Mouse (Mus musculus) spleen, postnatal 14 days (tissue): ENCODE measurements at regions not wholly inside any gene's neighbourhood (a gene's known extent, or its start where the extent isn't known, plus 50 kb on each side); places are given as distances from the start of the nearest gene placed in this dataset.
A peak's percentile ranks its signal among the peaks of the same experiment; 100 is the strongest.

Source experiments
- DNase-seq, 2 experiments: peaks; one replicate each; pipeline ENCODE4 v3.0.0; 2021 to 2022; ENCODE audit warnings: low spot score in 2 of 2

- DNase-seq: no peak
Measured at GRCm38 (mm10) chr2:138123331-138123730, 133.0 kb upstream of the Btbd3 start.

DNA sequence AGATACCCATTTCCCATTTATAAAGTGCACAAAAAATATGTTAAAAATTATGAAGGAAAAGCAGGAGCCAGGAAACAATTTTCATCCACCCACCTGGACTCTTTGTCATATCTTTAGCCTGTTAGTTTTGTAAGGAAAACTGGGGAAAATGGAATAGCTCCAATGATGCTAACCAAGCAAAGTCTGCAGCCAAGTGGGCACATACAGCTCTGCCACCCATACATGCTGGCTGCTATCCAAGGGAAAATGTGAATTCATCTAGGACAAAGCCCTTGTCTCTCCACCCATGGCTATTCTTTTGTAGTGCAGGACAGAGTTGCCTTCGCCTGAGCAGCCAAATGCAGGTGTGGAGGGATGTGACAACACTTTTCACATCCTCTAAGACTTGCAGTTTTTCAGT, 135.5 kb upstream of the Btbd3 start:
- DNase-seq: no peak

GRCm38 (mm10) chr2:138120131-138120530, 136.2 kb upstream of the Btbd3 start:
- no peak for DNase-seq

DNA sequence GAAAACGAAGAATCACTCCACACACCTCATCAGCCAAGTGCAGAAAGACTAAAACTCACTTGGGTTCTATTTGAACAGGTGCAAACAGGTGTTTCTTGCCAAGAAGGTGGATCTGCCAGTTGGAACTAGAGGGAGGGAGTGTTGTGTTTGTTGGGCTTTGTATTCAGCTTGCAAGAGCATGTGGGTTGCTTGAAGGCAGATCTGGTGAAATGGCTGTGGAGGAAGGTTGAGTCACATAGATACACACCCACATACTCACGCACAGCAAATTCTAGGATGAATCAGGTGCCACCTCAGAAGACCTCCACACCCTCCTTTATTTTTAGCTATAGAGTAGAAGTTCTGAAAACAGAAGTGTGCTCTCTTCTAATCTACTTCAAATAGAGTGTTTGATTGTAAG, 156.6 kb upstream of the Btbd3 start:
- DNase-seq: no peak

DNA sequence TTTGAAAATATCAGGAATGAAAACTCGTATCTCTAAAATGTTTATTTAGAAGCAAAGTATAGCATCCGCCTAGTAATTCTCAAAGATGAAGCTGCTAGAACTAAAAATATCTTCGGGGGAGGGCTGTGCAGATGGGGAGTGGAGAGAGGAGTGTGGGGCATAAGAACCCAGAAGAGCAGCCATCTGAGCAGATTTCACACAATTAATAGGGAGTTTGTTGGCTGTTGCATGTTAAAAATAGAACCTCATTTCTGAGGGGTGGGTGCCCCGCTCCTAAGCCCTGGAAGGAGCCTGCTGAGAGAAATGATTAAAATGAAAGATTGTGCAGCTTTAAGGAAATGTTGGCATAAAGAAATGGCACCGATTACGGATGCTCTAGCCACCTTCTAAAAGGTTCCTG, 171.0 kb upstream of the Btbd3 start:
- DNase-seq: no peak

- no peak for DNase-seq
Measured at GRCm38 (mm10) chr2:138084564-138085283, 171.6 kb upstream of the Btbd3 start.

DNA sequence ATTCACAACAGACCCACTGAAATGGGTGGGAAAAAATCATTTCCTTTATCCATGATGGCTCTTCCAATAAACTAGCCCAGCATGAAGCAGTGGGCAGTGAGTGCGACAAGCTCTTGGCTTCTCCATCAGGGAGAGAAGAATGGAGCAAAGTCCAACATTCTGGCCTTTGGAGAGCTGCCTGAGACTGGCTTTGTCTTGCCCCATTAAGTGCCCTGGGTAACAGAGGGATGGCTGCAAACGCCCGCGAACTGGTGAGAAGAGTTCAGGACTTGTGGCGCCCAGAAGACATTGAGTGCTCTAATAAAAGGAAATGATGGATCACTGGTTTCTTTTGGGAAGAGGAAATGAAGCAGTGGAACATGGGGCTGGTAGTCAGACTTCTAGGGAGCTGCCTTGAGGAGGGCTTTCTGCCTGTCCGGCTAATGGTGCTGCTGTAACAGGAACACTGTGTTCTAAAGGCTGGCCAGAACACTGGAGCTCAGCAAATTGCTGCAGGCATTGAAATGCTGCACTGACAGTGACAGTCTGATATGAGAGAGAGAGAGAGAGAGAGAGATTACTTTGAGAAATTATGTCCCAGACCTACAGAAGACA, 182.2 kb upstream of the Btbd3 start:
- DNase-seq: no peak

- no peak for DNase-seq
Measured at GRCm38 (mm10) chr2:138072165-138072728, 184.1 kb upstream of the Btbd3 start.

DNA sequence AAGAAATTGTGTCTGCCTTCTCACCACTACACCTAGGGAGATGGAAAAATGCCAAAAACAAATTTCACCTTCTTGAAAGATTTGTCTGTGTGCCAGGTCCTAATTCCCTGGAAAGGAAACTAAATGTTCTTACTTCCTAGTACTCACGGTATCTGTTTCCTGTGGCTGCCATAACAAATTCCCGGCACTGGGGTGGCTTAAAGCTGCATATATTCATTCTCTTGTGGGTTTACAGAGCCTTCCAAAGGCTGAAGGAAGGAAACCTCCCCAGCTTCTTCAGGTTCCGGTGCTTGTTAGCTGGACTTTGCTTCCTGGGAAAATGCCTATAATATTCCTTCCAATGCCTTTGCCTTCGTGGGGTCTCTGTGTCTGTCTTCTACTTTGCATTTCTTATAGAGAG, 203.3 kb upstream of the Btbd3 start:
- no peak for DNase-seq

- DNase-seq: no peak
Measured at GRCm38 (mm10) chr2:138048341-138048740, 208.0 kb upstream of the Btbd3 start.

DNA sequence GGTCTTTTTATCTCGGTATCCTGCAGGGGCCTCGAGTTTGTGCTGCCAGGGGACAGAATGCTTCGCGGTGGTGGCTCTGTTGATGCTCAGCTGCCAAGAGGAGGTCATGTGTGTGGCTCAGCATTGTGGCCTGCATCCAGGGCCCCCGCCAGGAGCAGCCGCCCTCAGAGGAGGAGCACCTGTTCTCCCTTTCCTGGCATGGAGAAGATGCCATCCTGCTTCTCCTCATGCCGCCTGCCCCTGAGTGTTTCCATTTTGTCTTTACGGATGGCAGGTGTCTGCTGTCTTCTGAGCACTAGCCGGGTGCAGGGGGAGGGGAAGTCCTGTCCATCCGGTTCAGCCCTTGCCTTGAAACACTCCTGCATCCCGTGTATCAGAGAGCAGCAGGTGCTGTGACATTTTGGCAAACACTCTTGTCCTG, 208.6 kb upstream of the Btbd3 start:
- no peak for DNase-seq

DNA sequence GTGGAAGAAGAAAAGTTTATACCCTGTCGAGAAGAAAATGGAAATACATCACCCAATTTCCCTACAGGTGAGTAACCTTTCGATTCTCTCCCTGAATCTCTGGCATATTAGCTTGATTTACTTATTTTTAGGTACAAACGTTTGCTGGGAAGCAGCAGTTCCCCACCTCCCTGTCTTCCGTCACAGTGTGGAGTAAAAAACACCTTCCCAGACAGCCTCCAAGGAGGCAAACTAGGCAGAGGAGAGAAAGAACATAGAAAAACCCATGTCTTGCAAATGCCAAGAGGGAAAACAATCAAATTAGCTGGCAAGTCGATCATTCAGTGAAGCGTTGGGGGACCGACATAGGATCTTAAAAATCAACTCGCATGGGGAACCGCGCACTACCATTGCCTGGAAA, 209.0 kb upstream of the Btbd3 start:
- no peak for DNase-seq

DNA sequence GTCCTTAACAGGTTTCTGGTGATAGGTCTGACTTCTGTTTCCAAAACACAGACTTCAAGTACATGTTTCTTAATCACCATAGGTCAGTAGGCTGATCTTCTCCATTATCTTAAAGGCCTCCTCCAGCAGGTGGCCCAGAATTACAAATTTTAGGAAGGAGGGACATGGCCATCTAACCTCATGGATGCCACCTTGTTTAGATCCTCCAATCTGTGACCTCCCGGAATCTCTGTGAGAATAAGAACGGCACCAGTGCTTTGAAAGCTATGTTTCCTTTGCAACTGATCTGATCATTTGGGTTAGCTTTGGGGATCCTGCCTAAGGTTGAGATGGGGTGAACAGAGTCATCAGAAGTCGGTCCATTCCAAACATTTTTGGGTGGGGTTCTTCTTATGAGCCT, 209.4 kb upstream of the Btbd3 start:
- DNase-seq: no peak

GRCm38 (mm10) chr2:138045933-138046642, 210.3 kb upstream of the Btbd3 start:
- DNase-seq: no peak

DNA sequence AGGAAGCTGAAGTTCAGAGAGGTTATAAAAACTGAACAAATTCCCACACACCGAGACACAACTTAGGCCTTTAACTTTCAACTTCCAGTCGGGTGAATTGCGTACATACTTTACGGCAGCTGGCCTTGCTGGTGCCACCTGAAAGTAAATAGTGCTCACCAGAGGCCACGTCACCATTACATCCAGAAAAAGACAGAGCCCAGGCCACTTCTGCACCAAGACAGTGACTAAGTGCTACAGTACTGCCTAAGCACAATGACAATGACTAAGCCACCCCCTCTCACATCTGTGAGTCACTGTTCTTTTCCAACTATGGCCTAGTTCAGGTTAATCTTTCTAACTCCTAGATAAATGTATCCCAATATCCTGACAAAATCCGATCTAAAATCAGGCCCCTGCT, 215.7 kb upstream of the Btbd3 start:
- DNase-seq: no peak

GRCm38 (mm10) chr2:138040302-138040701, 216.1 kb upstream of the Btbd3 start:
- DNase-seq: no peak

- DNase-seq: no peak
Measured at GRCm38 (mm10) chr2:138034123-138034736, 222.1 kb upstream of the Btbd3 start.

DNA sequence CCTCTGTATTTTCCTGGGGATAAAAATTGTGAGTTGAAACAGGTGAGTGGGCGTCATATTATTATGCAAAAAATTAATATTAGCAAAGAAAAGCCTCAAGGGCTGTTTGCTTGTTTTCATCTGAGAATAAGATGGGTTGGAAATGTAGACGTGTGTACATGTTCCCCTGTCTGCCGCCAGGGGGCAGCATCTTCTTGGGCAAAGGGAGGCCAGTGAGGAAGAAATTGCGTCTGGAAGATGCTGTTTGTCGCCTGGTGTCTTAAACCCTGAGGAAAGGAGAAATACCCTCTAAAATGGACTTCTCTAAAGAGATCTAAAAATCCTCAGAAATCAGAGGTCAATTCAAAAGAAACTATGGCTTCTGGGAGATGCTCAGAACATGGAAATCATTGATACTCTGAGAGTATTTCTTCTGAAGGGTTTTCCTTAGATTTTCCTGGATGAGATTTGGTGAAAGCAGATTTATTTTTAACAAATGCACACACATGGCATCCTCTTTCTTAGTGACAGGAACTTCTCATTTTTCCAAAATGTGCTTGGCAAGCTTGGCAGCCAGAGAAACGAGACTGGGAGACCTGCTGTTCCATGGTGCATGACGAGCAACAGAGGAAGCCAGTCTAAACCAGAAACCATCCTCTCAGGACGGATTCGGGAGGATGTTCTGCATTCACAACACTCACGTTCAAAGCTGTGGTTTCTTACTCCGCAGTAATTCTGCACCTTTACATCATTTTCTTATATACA, 222.8 kb upstream of the Btbd3 start:
- peak in 1 of 2 experiments; percentile 13 for DNase-seq

- no peak for DNase-seq
Measured at GRCm38 (mm10) chr2:138027411-138027810, 229.0 kb upstream of the Btbd3 start.

GRCm38 (mm10) chr2:138023558-138023957, 232.8 kb upstream of the Btbd3 start:
- DNase-seq: no peak

DNA sequence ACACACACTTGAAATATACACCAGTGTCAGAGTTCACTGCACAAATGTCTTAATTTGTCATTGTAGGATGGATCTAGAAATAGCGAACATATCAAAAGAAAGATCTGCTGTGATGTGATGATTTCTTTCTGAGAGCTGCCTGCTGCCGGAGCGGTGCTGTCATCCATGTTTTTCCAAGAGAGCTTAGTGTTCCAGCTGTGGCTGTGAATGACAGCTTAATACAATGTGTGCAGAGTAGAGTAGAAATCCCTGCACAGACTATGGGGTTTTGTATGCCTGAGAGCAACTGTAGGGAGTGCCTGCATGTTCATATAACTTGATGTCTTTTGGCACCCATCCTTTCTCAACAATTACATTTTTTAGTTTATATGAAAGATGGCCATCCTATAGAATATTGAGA, 274.6 kb upstream of the Btbd3 start:
- DNase-seq: no peak

DNA sequence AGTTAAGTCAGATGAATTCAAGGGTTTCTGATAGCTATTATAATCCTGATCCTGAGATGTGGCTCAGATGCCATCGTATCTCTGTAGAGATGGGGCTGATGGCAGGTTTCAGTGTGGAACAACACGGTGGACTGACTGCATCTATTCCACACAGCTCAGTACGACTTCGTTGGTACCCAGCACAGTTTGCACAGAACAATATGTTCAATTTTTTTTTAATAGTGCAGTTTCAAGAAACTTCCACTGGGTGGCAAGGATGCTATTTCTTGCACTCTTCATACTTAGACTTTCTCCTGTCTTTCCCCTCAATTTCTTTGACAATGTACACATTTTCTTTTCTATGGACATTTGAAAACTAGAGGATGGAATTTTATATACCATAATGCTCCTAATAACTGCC, 278.6 kb upstream of the Btbd3 start:
- no peak for DNase-seq
